In the genomic region with DNA sequence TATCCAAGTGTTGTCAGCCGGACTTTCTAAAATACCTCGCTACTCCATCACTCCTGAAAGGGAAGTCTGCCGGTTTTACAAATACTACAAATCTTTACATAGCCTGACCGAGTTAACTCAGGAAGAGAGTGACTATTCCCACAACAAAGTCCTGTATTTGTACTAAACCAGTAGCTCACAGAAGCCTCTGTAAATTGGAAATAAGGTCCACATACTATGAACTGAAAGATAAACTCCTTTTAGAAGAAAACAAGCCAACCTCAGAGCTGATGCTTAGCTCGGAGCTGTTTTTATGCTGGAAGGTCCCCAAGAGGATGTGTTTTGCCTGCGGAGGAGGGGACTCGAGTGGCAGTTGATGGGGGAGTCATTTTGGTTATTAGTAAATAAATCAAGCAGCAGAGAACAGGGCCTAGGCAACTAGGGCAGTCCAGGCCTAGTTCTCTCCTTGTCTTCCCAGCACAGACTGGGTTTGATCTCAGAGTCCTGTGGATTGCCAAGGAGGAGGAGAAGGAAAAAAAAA, we compare ENCODE assay signal across 7 mouse cellular contexts. TPM values are rescaled to one million over a fixed set of nuclear protein-coding genes. Genes with fewer than 3 reads are reported as not detected.
DNase-seq lines count a peak whose midpoint lies in the region; ATAC-seq and TF ChIP-seq lines count a peak whose summit lies in the region.

No protein-coding gene starts in this region.

- H3K4me2 ChIP-seq in forebrain, postnatal 0 days (ENCODE audit: low read depth): peak overlapping the region; percentile 83
- peak overlapping the region; percentile 87 for H3K4me2 ChIP-seq in kidney, embryonic 14.5 days (replicated peaks; ENCODE audit: low read depth, low read length)
- H3K4me2 ChIP-seq in lung, embryonic 15.5 days: peak overlapping the region; percentile 87

- no peaks in the 10 kb centered on the region for H3K9me3 ChIP-seq in forebrain, postnatal 0 days (ENCODE audit: low read length)
- no peaks in the 10 kb centered on the region for H3K9me3 ChIP-seq in kidney, embryonic 14.5 days (ENCODE audit: control insufficient read depth, low read length)
- no peaks in the 10 kb centered on the region for H3K9me3 ChIP-seq in lung, embryonic 15.5 days

- peak overlapping the region; percentile 94 for H3K9ac ChIP-seq in forebrain, postnatal 0 days
- peak overlapping the region; percentile 95 for H3K9ac ChIP-seq in kidney, embryonic 14.5 days (ENCODE audit: low read depth, low read length)
- H3K9ac ChIP-seq in lung, embryonic 15.5 days: no peak overlapping the region

- no peaks in the 10 kb centered on the region for H3K27me3 ChIP-seq in forebrain, postnatal 0 days (ENCODE audit: insufficient read depth, low read length)
- H3K27me3 ChIP-seq in kidney, embryonic 14.5 days (ENCODE audit: control insufficient read depth, insufficient read depth, low read length): no peaks in the 10 kb centered on the region
- no peaks in the 10 kb centered on the region for H3K27me3 ChIP-seq in lung, embryonic 15.5 days

- no peaks in the 10 kb centered on the region for H3K36me3 ChIP-seq in forebrain, postnatal 0 days (ENCODE audit: insufficient read depth)
- no peaks in the 10 kb centered on the region for H3K36me3 ChIP-seq in kidney, embryonic 14.5 days (ENCODE audit: control insufficient read depth, insufficient read depth, low read length)
- H3K36me3 ChIP-seq in lung, embryonic 15.5 days: no peaks in the 10 kb centered on the region

- peak overlapping the region; percentile 97 for H3K4me3 ChIP-seq in forebrain, postnatal 0 days (ENCODE audit: low read depth, low read length)
- H3K4me3 ChIP-seq in kidney, embryonic 14.5 days (ENCODE audit: low read length): peak overlapping the region; percentile 82
- peak overlapping the region; percentile 83 for H3K4me3 ChIP-seq in lung, embryonic 15.5 days

- DNase-seq in right cerebral cortex, adult 18-20 months: peak; percentile 23
- DNase-seq in right cerebral cortex, postnatal 36 days (ENCODE audit: low spot score in 2 of 2): no peak
- DNase-seq in adrenal gland, postnatal 25 days: peak; percentile 3
- DNase-seq in forebrain, postnatal 0 days: peak; percentile 32
- DNase-seq in ovary, postnatal 14 days (ENCODE audit: low spot score): peak; percentile 13

- ATAC-seq in forebrain, postnatal 0 days: no peak
- ATAC-seq in kidney, embryonic 14.5 days (ENCODE audit: low FRiP score, low TSS enrichment): no peak
- no peak for ATAC-seq in lung, embryonic 15.5 days (ENCODE audit: borderline replicate concordance, extremely low read depth, low FRiP score, low TSS enrichment)

- TF ChIP-seq CTCF in forebrain, postnatal 0 days (IDR thresholded peaks at IDR 0.05; ENCODE audit: low read depth): no peak

- WGBS in forebrain, postnatal 0 days: 4% methylated on average over 7 of the region's 7 CpGs
- WGBS in kidney, embryonic 14.5 days: 6% methylated on average over 7 of the region's 7 CpGs
- 12% methylated on average over 7 of the region's 7 CpGs for WGBS in lung, embryonic 15.5 days

- H3K27ac ChIP-seq in forebrain, postnatal 0 days (ENCODE audit: low read depth, low read length): peak overlapping the region; percentile 96
- peak overlapping the region; percentile 87 for H3K27ac ChIP-seq in kidney, embryonic 14.5 days (ENCODE audit: low read depth, low read length)
- peak overlapping the region; percentile 91 for H3K27ac ChIP-seq in lung, embryonic 15.5 days

- peaks cover 8% of the 10 kb centered on the region; the same call in 1 of the 2 replicates for H3K4me1 ChIP-seq in forebrain, postnatal 0 days (ENCODE audit: insufficient read depth)
- peaks cover 25% of the 10 kb centered on the region for H3K4me1 ChIP-seq in kidney, embryonic 14.5 days (ENCODE audit: control insufficient read depth, insufficient read depth, low read length)
- peaks cover 17% of the 10 kb centered on the region for H3K4me1 ChIP-seq in lung, embryonic 15.5 days

RNA-seq across cellular contexts. Expression of a gene that starts 1.8 kb away (rescaled TPM):
- 17.3 and 19.2 TPM in 2 replicates for total RNA-seq in adrenal gland, postnatal 25 days (2021)
- total RNA-seq in forebrain, postnatal 0 days (2014; rRNA removed): 14.3 and 22.2 TPM in 2 replicates
- polyA plus RNA-seq in forebrain, postnatal 0 days (2015; fragmentation: Nextera tagmentation; extraction: Ambion mirVana): 11.1 and 16.7 TPM in 2 replicates
- 25.4 and 32.6 TPM in 2 replicates for polyA plus RNA-seq in kidney, embryonic 14.5 days (2014; fragmentation: Nextera tagmentation; extraction: Ambion mirVana)
- polyA plus RNA-seq in lung, embryonic 15.5 days (2015; fragmentation: Nextera tagmentation; extraction: Ambion mirVana): 13.8 and 14.8 TPM in 2 replicates

Comparison
In these comparisons a context has a peak if more than half of its experiments do, and no peak if none do; other contexts are left out.
1. DNase-seq: peak in right cerebral cortex, adult 18-20 months (single experiment), adrenal gland, postnatal 25 days (single experiment), forebrain, postnatal 0 days (single experiment) and ovary, postnatal 14 days (single experiment); none in right cerebral cortex, postnatal 36 days (0 of 2).
2. Peak in every context shown above with its lines, with median percentiles within 50 percentile points of each other: H3K27ac ChIP-seq, H3K4me2 ChIP-seq and H3K4me3 ChIP-seq.